Mouse (Mus musculus): ENCODE results near the gene Fgf14. TPM values are rescaled to one million over a fixed set of nuclear protein-coding genes. Genes with fewer than 3 reads are reported as not detected.

The Fgf14 gene
- polyA plus RNA-seq, 1 experiment from 2014 or later, result 0.34 TPM

DNA sequence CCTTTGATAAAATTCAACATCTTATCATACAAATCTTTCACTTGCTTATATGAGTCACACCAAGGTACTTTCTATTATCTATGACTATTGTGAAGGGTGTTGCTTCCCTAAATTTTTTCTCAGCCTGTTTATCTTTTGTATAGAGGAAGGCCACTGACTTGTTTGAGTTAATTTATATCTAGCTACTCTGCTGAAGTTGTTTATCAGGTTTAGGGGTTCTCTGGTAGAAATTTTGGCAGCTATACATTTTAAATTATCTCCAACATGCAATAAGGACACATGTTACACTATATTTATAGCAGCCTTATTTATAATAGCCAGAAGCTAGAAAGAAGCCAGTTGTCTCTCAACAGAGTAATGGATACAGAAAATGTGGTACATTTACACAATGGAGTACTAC lies 389.9 kb downstream of the Fgf14 start:
- no peak overlapping the region for H3K9ac ChIP-seq (replicated peaks)
- no peak for ATAC-seq (ENCODE audit: insufficient number of reproducible peaks, insufficient read depth, low FRiP score, low TSS enrichment, low read depth)
- no peaks in the 10 kb centered on the region for H3K4me1 ChIP-seq (replicated peaks)
- H3K36me3 ChIP-seq, result no peaks in the 10 kb centered on the region
- no peak overlapping the region for H3K27ac ChIP-seq
- no peak overlapping the region for H3K4me2 ChIP-seq
- H3K4me3 ChIP-seq (replicated peaks), result no peak overlapping the region
- H3K27me3 ChIP-seq, result no peaks in the 10 kb centered on the region
- H3K9me3 ChIP-seq, result no peaks in the 10 kb centered on the region

DNA sequence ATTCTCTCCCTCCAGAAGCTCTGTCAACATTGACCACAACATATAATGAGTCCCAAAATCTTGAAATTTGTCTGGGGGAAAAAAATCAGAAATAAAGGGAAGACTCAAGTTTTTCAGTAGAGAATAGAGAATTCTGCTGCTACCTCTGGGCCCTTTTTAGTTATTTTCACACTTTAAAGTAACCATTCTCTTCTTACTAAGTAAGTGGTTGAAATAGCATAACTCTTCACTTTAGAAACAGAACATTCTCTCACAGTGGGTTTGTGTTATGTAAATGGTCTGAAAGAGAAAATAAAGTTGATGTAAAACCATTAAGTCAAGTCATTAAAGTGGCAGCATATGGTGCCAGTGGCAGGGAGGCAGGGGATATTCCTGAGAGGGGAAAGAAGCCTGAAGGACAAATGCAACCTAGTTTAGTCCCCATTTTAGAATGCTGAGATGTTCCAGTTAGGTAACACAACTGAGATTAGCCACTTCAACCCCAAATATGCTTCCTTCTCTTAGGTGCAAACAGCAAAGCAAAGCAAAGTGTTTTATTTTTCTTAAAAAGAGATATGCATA lies 398.5 kb downstream of the Fgf14 start:
- no peak overlapping the region for H3K9ac ChIP-seq (replicated peaks)

GRCm38 (mm10) chr14:124266977-124267376 lies 409.9 kb downstream of the Fgf14 start:
- no peak for ATAC-seq (ENCODE audit: insufficient number of reproducible peaks, insufficient read depth, low FRiP score, low TSS enrichment, low read depth)
- Histone ChIP-seq H3K4me3 (replicated peaks) (no peak overlapping the region), H3K27ac (no peak overlapping the region), H3K4me1 (replicated peaks) (no peaks in the 10 kb centered on the region), H3K9me3 (no peaks in the 10 kb centered on the region), H3K27me3 (no peaks in the 10 kb centered on the region), H3K9ac (replicated peaks) (no peak overlapping the region), H3K4me2 (no peak overlapping the region), H3K36me3 (no peaks in the 10 kb centered on the region)

More for the DNA sequence above, 398.5 kb downstream of the Fgf14 start:
- no peak overlapping the region for H3K27ac ChIP-seq
- no peaks in the 10 kb centered on the region for H3K27me3 ChIP-seq
- H3K4me3 ChIP-seq (replicated peaks), result no peak overlapping the region
- ATAC-seq (ENCODE audit: insufficient number of reproducible peaks, insufficient read depth, low FRiP score, low TSS enrichment, low read depth), result no peak
- H3K9me3 ChIP-seq, result no peaks in the 10 kb centered on the region
- no peaks in the 10 kb centered on the region for H3K36me3 ChIP-seq
- no peaks in the 10 kb centered on the region for H3K4me1 ChIP-seq (replicated peaks)
- H3K4me2 ChIP-seq, result no peak overlapping the region

DNA sequence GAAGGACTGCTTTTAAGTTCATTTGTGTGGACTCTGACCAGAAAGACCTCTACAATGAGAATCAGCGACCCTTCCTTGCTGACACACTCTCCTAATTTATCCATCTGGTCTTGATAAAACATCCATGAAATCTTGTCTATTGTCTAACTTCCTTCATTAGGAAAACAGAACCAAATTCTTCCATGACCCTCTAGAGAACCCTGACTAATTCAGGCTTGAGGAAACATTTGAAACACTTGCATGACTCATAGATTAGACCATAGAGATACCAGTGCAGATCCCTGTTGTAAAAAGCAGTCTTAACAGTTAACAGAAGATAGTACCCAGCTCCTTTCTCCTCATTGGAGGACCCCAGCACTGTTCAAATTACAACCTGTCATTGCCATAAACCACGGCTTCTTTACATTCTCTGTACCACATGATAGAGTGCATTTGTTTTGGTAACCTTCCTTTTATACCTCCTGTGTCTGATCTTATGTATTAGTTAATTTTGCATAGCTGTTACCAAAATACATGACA lies 412.3 kb downstream of the Fgf14 start:
- no peak overlapping the region for H3K4me2 ChIP-seq
- H3K27ac ChIP-seq, result no peak overlapping the region
- H3K9ac ChIP-seq (replicated peaks), result no peak overlapping the region
- H3K4me3 ChIP-seq (replicated peaks), result no peak overlapping the region
- H3K9me3 ChIP-seq, result no peaks in the 10 kb centered on the region
- no peaks in the 10 kb centered on the region for H3K27me3 ChIP-seq
- 40% methylated on average over 2 of the region's 2 CpGs for WGBS
- no peaks in the 10 kb centered on the region for H3K36me3 ChIP-seq
- no peak; the same call in 1 of the 2 replicates for ATAC-seq (ENCODE audit: insufficient number of reproducible peaks, insufficient read depth, low FRiP score, low TSS enrichment, low read depth)
- H3K4me1 ChIP-seq (replicated peaks), result no peaks in the 10 kb centered on the region

DNA sequence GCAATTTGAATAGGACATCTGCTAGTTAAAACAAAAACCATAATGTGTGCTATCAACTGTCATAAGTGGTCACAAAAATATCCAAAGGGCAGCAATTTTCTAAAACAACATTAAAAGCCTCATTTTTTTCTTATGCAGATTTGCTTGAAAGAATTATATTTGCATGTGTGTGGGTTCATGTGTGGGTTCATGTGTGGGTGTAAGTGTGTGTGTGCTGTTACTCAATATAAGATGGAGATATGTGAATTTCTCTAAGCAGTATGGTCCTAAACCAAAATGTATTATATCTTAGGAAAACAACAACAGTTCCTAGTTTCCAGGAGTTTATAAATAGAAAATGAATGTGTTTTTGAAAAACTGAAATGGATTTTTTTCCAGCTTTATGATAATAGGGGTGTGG lies 413.7 kb downstream of the Fgf14 start:
- H3K27me3 ChIP-seq, result no peaks in the 10 kb centered on the region
- no peak for ATAC-seq (ENCODE audit: insufficient number of reproducible peaks, insufficient read depth, low FRiP score, low TSS enrichment, low read depth)

DNA sequence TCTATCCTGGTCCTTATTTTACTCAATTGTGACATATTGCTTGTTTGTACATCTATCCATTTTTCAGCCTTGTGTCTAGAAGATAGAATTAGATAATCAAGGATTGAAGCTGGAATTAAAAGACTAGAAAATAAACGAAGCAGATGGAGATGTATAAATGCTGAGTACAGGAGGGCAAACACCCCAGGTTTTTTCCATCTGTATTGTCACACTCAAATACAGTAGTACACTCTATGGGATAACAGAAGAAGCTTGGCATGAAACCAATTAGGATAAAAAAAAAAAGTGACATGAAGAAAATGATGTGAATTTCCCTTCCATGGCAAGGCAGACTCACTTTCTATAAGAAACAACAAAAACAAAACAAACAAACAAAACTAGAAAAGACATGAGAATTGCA lies 429.4 kb downstream of the Fgf14 start:
- H3K4me3 ChIP-seq (replicated peaks), result no peak overlapping the region
- no peak for ATAC-seq (ENCODE audit: insufficient number of reproducible peaks, insufficient read depth, low FRiP score, low TSS enrichment, low read depth)
- no peak overlapping the region for H3K4me2 ChIP-seq
- no peak overlapping the region for H3K27ac ChIP-seq
- no peaks in the 10 kb centered on the region for H3K4me1 ChIP-seq (replicated peaks)
- H3K9me3 ChIP-seq, result 0 out of 2 replicates have a peak, but pooled peaks cover 4% of the 10 kb centered on the region
- no peaks in the 10 kb centered on the region for H3K36me3 ChIP-seq
- H3K9ac ChIP-seq (replicated peaks), result no peak overlapping the region
- H3K27me3 ChIP-seq, result no peaks in the 10 kb centered on the region
- 72% methylated on average over 1 of the region's 1 CpGs for WGBS

More for the DNA sequence above, 413.7 kb downstream of the Fgf14 start:
- H3K9me3 ChIP-seq, result no peaks in the 10 kb centered on the region
- H3K4me3 ChIP-seq (replicated peaks), result no peak overlapping the region
- H3K27ac ChIP-seq, result no peak overlapping the region
- H3K4me1 ChIP-seq (replicated peaks), result no peaks in the 10 kb centered on the region
- H3K36me3 ChIP-seq, result no peaks in the 10 kb centered on the region
- no peak overlapping the region for H3K9ac ChIP-seq (replicated peaks)
- no peak overlapping the region for H3K4me2 ChIP-seq

- 55% methylated on average over 2 of the region's 2 CpGs for WGBS
Measured at GRCm38 (mm10) chr14:124223445-124223844, 453.5 kb downstream of the Fgf14 start.

GRCm38 (mm10) chr14:124222447-124222846 lies 454.5 kb downstream of the Fgf14 start:
- H3K4me3 ChIP-seq (replicated peaks), result no peak overlapping the region
- no peaks in the 10 kb centered on the region for H3K36me3 ChIP-seq
- H3K27ac ChIP-seq, result no peak overlapping the region
- H3K9ac ChIP-seq (replicated peaks), result no peak overlapping the region
- ATAC-seq (ENCODE audit: insufficient number of reproducible peaks, insufficient read depth, low FRiP score, low TSS enrichment, low read depth), result no peak
- no peak overlapping the region for H3K4me2 ChIP-seq
- WGBS, result 41% methylated on average over 1 of the region's 1 CpGs
- no peaks in the 10 kb centered on the region for H3K9me3 ChIP-seq
- no peaks in the 10 kb centered on the region for H3K27me3 ChIP-seq
- no peaks in the 10 kb centered on the region for H3K4me1 ChIP-seq (replicated peaks)

More at GRCm38 (mm10) chr14:124223445-124223844, 453.5 kb downstream of the Fgf14 start:
- Histone ChIP-seq H3K4me3 (replicated peaks) (no peak overlapping the region), H3K4me1 (replicated peaks) (no peaks in the 10 kb centered on the region), H3K4me2 (no peak overlapping the region), H3K9me3 (no peaks in the 10 kb centered on the region), H3K9ac (replicated peaks) (no peak overlapping the region), H3K27me3 (no peaks in the 10 kb centered on the region), H3K27ac (no peak overlapping the region), H3K36me3 (no peaks in the 10 kb centered on the region)
- ATAC-seq (ENCODE audit: insufficient number of reproducible peaks, insufficient read depth, low FRiP score, low TSS enrichment, low read depth), result no peak

- no peaks in the 10 kb centered on the region for H3K36me3 ChIP-seq
- ATAC-seq (ENCODE audit: insufficient number of reproducible peaks, insufficient read depth, low FRiP score, low TSS enrichment, low read depth), result no peak
- 67% methylated on average over 2 of the region's 2 CpGs for WGBS
- no peaks in the 10 kb centered on the region for H3K27me3 ChIP-seq
- H3K4me3 ChIP-seq (replicated peaks), result no peak overlapping the region
- no peaks in the 10 kb centered on the region for H3K9me3 ChIP-seq
- no peak overlapping the region for H3K4me2 ChIP-seq
- H3K4me1 ChIP-seq (replicated peaks), result no peaks in the 10 kb centered on the region
- H3K27ac ChIP-seq, result no peak overlapping the region
- no peak overlapping the region for H3K9ac ChIP-seq (replicated peaks)
Measured at GRCm38 (mm10) chr14:124220979-124221378, 455.9 kb downstream of the Fgf14 start.

DNA sequence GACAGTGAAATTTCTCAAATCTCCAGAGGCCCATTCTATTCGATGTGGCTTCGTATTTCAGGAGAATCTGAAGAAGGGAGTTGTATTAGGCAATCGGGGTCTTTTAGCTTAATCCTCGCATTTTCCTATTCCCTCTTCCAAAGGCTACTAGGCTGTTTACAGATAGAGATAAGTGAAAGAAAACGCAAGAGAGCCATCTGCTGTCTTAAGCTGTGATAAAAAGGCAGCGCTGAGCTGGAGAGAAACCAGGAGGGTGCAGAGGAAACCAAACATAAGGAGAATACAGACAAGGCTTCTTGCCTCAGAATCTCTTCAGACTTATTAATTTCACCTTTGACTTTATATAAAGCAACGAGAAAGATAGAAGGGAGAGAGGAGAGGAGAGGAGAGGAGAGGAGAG lies 481.1 kb downstream of the Fgf14 start:
- Histone ChIP-seq H3K9ac (replicated peaks) (no peak overlapping the region), H3K27me3 (peaks cover 38% of the 10 kb centered on the region), H3K27ac (no peak overlapping the region), H3K4me2 (no peak overlapping the region), H3K4me3 (replicated peaks) (no peak overlapping the region), H3K4me1 (replicated peaks) (peaks cover 6% of the 10 kb centered on the region; the same call in 1 of the 2 replicates), H3K36me3 (no peaks in the 10 kb centered on the region), H3K9me3 (no peaks in the 10 kb centered on the region)
- ATAC-seq (ENCODE audit: insufficient number of reproducible peaks, insufficient read depth, low FRiP score, low TSS enrichment, low read depth), result no peak
- WGBS, result 23% methylated on average over 7 of the region's 7 CpGs

DNA sequence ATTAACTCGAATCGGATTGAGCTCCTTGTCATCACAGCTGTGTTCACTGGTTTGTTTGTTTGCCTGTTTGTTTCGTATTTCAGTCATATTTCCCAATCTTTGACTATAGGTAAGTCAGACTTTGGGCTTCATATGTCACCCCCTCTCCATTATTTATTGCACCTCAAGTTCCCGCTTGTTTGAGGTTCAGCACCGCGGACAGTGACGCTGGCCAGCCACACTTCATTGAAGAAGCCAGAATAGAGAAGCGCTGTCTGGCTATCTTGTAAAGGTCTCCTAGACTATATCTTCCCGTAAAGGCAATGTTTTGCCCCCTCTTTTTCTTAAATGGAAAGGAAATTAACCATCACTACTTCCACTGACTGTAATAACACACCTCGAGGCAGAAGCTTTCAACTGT lies 481.6 kb downstream of the Fgf14 start:
- H3K4me2 ChIP-seq, result no peak overlapping the region
- WGBS, result 31% methylated on average over 10 of the region's 10 CpGs
- H3K9me3 ChIP-seq, result no peaks in the 10 kb centered on the region
- no peak overlapping the region for H3K4me3 ChIP-seq (replicated peaks)
- H3K9ac ChIP-seq (replicated peaks), result no peak overlapping the region
- no peaks in the 10 kb centered on the region for H3K36me3 ChIP-seq
- peaks cover 38% of the 10 kb centered on the region for H3K27me3 ChIP-seq
- peaks cover 6% of the 10 kb centered on the region; the same call in 1 of the 2 replicates for H3K4me1 ChIP-seq (replicated peaks)
- H3K27ac ChIP-seq, result no peak overlapping the region
- no peak for ATAC-seq (ENCODE audit: insufficient number of reproducible peaks, insufficient read depth, low FRiP score, low TSS enrichment, low read depth)

DNA sequence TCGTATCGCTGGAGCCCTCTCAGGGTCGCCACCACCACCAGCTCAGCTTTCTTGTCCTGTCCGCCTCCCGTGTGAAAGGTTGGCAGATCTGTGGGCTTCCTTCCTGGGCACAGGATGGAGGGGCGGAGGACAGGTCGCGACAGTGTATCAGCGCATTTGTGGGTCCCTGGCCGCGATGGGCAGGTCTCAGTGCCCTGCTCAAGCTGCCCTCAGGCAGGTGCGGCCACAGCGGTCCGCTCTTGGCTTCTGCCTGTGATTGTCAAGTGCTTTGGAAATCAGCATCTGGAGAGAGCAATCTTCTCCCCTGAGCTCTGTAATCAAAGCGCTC lies 484.1 kb downstream of the Fgf14 start:
- H3K27me3 ChIP-seq, result peaks cover 38% of the 10 kb centered on the region
- no peak overlapping the region for H3K27ac ChIP-seq
- no peaks in the 10 kb centered on the region for H3K36me3 ChIP-seq
- peak overlapping the region; percentile 48; the same call in 1 of the 2 replicates for H3K4me2 ChIP-seq
- H3K9ac ChIP-seq (replicated peaks), result no peak overlapping the region
- no peak for ATAC-seq (ENCODE audit: insufficient number of reproducible peaks, insufficient read depth, low FRiP score, low TSS enrichment, low read depth)
- H3K4me3 ChIP-seq (replicated peaks), result 0 out of 2 replicates have a peak overlapping the region, but pooled peaks have one; percentile 21
- 6% methylated on average over 15 of the region's 15 CpGs for WGBS
- H3K9me3 ChIP-seq, result no peaks in the 10 kb centered on the region
- peaks cover 6% of the 10 kb centered on the region; the same call in 1 of the 2 replicates for H3K4me1 ChIP-seq (replicated peaks)
